Mouse (Mus musculus) heart, adult 11 months (tissue): ENCODE results near the gene Tmem59.

Experiments used
- DNase-seq: peaks from one replicate; pipeline ENCODE4 v3.0.0; 2022

Gene Tmem59

DNA sequence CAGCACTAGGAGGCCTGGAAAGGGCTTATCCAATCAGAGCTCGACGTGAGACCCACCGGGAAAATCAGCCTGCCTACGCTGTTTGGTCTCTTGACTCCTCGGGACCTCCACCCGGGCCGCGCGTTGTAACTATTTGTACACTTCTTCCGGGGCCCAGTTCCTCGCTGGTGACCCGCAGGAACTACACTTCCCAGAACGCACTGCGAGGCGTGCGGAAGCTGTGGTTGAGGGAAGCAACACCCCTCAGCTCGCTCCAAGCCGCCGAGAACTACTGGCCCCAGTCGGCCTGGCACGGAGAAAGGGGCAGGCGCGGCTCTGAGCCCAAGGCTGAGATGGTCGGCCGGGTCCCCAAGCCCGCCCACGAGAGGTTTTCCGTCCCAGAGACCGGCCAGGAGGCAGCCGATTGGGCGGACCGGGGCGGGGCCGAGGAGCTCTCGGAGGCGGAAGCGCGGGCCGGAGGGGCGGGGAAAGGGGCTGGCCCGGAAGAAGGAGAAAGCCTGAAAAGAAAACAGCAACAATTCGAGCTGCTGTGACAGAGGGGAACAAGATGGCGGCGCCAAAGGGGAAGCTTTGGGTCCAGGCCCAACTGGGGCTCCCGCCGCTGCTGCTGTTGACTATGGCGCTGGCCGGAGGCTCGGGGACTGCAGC is at the start of gene Tmem59:
Gene Tmem59 (plus strand): TSS at position 218 of the 648 bp plus-strand sequence.
- peak; percentile 100 for DNase-seq

GRCm38 (mm10) chr4:107129373-107129772 is 48.8 kb upstream of the Tmem59 start:
- no peak for DNase-seq

DNA sequence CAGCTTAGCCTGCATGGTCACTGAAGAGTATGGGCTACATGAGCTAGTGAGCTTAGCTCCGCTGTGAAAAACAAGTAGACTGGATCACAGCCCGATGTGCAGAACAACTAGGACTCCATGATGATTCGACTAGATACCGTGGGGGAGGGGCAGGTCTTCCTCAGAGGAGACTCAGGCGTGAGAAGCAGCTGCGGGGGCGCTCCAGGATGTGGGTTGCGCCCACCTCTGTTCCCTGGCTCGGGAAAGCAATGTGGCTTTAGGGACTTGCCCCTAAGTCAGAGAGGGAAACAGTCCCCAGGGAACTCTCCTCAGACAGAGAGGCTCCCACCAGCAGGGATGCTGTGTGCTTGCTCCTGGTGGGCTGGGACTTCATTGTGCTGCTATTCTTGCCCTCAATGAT is 47.7 kb upstream of the Tmem59 start:
- DNase-seq, result peak; percentile 94

GRCm38 (mm10) chr4:107134891-107135290 is 43.3 kb upstream of the Tmem59 start:
- DNase-seq, result no peak

DNA sequence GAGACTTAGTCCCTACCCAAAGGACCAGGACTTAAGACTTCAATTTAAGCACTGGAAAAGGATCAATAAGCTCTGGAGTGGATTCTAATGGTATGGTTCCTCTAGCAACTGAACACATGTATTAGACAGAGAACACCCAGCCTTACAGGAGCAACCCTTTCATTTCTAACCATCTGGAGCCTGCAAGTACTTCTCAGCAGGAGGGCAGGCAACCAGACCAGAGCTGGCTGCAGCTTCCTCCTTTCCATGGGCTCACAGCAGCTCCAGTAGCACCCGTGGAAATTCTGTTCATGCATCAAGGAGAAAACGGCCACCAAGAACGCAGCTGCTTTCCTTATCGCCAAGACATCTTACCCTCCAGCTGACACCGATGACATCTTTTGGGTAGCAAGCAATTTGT is 42.5 kb upstream of the Tmem59 start:
- DNase-seq, result no peak

- DNase-seq, result no peak
Observed at GRCm38 (mm10) chr4:107136531-107136930, 41.7 kb upstream of the Tmem59 start.

DNA sequence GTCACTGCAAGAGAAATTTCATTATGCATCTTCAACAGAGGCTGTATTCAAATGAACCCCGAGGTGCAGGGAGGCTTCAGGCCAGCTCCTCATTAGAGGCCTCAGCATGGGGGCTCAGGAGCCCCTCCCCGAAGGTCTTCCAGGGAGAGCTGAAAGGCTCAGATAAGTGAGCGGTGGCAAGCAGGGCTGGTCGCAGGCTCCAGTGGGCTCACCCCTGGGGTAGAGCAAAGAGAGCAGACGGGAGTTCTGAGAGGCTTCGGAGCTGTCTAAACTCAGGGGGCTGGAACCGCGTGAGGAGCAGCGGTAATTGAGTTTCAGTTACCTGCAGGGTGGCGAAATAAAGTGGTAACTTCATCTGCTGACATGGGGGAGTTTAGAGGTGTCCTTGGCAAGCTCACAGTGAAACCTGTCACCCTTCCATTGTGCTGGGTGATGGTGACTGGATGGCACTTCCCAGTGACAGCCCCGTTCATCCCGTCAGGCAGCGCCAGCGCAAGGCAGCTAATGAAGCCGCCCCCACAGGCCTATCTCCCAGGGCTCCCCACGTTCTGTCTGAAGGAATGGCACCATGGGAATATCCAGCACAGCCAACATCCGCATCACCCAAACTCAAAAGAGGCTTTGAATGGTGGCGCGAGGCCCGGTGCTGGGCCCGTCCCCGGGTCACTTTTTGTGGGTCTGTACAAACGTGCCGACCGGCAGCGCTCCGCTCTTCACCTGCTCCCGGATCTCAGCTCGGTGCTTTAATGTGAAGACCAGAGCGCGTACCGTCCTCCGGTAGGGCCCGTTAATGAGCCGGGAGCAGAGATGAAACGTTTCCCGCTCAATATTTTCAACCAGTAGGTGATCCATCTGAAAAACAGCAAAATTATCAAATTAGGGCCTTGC is 39.0 kb upstream of the Tmem59 start:
- no peak for DNase-seq

DNA sequence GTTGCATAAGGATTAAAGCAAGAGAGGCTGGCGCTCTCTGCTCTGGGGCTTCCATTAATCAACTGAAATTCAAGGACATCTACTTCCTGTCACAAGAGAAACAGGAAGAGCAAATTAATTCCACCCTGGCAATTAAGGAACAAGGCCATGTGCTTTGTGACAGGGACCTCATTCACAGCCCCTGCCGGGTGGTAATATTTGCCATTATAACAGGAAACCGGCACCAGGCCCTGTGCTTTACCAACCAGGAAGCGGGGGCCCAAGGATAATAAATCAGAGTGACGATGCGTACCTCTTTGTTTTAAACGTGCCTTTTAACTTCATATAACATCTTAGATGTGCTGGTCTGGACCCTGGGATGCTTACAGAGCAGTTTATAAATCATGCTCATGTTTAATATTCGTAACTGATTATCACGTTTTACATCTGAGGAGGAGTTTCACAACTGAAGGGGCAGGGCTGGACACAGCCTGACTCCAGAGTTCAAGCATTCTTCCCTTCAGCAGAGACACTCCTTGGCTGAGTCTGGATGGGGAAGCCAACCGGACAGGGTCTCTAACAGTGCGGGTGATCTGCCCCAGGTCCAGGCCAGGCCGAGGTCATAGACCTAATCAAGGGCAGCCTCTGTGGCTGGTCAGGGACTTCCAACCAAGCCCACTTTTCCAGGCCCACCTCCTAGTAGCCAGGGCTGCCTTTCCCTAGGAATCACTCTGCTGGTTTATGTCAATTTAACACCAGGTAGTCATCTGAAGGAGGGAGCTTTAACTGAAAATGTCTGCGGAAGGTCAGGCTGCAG is 38.2 kb upstream of the Tmem59 start:
- DNase-seq, result no peak

DNA sequence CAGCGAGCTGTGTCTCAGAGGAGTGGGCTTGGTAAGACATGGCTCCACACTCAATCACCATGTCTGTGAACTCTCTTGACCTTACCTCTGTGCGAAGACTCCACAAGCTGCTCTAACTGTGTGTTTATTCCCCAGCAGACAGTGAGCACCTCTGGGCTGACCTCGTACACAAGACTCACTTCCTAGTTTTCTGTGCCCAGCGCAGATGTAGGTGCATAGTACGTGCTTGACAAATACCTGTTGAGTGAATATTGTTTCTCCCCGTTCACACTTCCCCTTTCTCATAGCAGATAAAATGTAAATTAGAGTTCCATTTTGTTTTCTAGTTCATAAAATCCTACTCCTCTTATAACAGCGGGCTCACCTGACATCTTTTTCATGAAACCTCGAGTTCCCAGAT is 34.7 kb upstream of the Tmem59 start:
- no peak for DNase-seq

- no peak for DNase-seq
Observed at GRCm38 (mm10) chr4:107150991-107151390, 27.2 kb upstream of the Tmem59 start.

GRCm38 (mm10) chr4:107152571-107152970 is 25.6 kb upstream of the Tmem59 start:
- DNase-seq, result no peak

DNA sequence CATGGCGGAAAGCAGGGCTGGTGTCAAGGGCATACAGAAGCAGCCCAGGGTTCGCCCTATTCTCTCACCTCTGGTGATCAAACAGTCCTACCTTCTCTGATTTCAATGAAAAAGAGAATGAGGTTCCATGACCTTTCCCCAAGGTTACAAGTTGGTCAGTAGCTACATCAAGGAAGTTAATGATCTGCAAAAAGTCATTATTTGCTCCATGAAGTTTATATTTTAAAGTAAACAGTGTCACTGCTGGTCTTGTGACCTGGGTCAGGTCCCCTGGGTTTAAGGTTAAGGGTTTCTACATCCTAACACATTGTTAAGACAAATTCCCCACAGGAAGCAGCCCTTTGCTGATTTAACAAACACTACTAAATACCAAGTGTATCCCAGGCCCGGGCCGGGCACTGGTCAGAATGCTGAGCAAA is 21.2 kb upstream of the Tmem59 start:
- DNase-seq, result no peak

DNA sequence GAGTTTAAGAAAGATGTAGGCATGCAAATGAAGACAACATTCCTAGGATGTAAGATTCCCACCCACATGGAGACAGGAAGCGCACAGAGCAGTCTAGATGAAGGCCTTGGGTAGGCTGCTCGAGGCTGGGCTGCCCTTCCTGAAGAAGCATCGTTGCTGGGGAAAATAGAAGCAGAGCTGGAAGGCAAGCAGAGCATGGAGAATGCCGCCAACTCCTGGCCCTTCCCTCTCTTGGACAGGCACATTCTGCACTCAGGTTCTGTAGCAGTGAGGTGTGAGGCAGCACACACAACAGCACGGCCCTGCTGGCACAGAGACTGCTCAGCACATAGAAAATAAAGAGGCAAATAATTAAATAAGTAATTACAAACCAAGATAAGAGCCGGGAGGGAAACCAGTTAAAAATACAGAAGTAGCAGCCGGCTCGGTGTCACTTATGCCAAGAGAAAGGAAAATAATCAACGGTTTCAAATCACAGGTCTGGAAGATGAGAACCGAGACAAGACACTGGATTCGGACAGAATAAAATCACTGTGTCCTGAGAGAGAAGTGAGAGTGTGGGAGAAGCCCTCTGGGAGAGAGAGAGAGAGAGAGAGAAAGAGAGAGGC is 18.9 kb upstream of the Tmem59 start:
- DNase-seq, result peak; percentile 82

- peak; percentile 82 for DNase-seq
Observed at GRCm38 (mm10) chr4:107160181-107160580, 18.0 kb upstream of the Tmem59 start.

- DNase-seq, result no peak
Observed at GRCm38 (mm10) chr4:107163341-107163740, 14.9 kb upstream of the Tmem59 start.

DNA sequence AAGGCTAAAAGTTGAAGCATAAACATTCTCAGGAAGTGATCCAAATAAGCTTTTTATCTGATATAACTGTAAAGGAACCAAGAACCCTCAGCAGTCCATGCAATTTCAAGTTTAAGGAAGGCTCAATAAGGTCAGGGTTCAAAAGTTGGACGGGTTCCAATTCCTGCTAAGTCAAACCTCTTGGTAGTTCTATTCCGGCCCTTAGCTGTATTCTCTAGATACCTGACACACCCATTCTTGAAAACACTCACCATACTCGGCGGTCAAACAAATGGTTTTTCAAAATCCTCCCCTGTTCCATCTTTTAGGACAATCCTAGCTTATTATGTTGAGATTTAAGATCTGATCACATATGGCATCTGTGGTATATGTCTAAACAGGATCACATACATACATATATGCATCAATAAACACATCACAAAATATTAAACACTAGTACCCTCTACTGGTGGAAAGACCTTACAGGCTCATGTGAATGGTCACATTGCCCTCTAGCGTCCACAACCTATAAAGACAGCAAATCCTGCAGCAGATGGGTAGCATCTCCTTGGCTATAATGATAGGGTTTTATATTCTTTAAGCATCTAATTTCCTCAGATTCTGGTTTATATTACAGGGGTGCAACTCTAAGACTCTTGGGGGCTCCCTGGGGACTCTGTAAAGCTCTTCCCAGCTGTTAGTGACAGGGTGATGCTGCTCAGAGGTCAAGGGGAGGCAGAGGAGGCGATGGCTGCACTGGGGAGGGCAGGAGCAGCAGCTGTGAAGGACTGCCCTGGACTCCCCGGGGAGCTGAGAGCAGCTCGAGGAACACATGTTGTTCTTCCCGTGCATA is 14.2 kb upstream of the Tmem59 start:
- DNase-seq, result peak; percentile 95

DNA sequence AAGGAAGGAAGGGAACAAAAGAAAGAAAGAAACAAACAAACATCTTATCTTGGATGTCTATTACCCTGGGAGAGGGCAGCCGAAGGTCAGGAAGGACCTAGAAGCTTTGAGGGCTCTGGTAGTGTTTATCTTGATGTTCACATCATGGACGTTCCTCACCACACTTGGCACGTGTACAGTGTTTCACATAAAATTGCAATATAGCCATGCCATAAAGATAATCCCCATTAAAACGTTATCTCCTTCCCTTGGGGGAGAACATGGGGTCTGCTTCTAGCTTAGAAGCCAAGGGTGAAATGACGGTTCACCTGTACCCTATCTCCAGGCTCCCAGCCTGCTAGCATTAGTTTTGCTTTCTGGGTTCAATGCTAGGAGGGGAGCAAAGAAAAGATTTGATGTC is 11.5 kb upstream of the Tmem59 start:
- no peak for DNase-seq

- peak; percentile 53 for DNase-seq
Observed at GRCm38 (mm10) chr4:107167798-107168197, 10.4 kb upstream of the Tmem59 start.

GRCm38 (mm10) chr4:107177506-107177905 is 693 bp upstream of the Tmem59 start:
- peak; percentile 74 for DNase-seq

GRCm38 (mm10) chr4:107178830-107179490 is 761 bp downstream of the Tmem59 start, which contains the start of gene Tceanc2:
Gene Tceanc2 (minus strand): TSS chr4:107179116.
- DNase-seq, result no peak

DNA sequence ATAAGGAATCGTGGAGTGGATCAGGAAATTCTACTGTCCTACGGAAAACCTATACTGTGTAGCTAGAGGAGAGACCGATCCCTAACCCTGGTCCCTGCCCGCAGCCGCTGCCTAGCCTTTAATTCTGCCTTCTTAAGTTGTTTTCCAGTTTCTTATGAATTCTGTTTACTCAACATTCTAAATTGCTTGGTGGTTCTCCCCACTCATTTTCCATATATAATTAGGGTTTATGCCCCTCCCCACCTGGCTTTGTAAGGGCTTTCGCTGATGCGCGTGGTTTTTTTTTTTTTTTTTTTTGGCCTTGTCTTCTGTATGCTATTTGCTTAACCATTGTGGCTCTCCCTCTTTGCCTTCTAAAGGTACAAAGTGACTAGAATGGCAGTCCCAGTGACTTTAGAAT is 1.4 kb downstream of the Tmem59 start:
- no peak for DNase-seq
